Mouse (Mus musculus) megakaryocyte progenitor cell, adult 5-6 weeks (primary cell): ENCODE measurements around the gene Ccnd2. TPM values are rescaled to one million over a fixed set of nuclear protein-coding genes. Genes with fewer than 3 reads are reported as not detected.
A peak's percentile ranks its signal among the peaks of the same experiment; 100 is the strongest.

Experiments
- ATAC-seq: replicated peaks from 2 replicates; pipeline ENCODE4 v1.8.0; 2016; ENCODE audit warnings: mild to moderate bottlenecking, moderate TSS enrichment, inconsistent platforms; ENCODE audit not compliant: poor library complexity
- total RNA-seq, 2 experiments: library from RNA; stranded (forward) in 1 of 2; stranded (reverse) in 1 of 2; fragments of 157-497, 149-512 nt in 1 of 2; fragments of 200-1000 nt in 1 of 2; gene quantifications; 2 replicates each; pipeline versions ENCODE4 v1.2.3 to v1.2.4; 2015 to 2017

The Ccnd2 gene
- total RNA-seq, 2 experiments from 2014 or later, result 38.8 to 124 TPM

DNA sequence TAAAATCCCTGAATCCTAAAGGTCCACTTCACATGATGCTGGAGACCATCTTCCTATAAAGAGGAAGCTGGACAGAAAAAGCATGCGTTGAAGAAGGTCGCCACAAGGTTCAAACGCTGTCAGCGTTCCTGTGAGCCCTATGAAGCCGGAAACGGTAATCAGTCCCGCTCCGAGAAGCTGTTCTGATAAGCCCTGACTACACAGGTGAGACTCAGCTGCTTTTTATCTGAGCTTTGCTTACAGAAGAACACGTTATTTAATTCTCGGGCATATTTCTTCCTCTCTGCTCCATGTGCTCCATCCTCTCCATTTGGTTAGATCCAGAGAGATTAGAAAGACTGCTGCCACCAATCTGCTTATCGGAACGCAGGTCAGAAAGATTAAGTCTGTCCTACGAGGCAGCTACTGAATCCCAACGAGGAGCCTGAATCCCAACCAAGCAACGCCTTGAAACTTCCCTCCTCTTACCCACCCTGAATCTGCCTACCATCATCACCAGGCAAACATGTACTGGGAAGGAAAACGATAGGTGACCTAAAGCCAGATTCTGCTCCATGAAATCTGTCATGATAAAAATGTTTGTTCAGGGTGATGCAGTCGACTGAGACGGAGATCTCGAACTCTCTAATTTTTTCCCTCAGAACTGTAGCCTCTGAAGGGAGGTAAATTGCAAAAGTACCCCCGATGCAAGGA lies 43.5 kb downstream of the Ccnd2 start:
- no peak for ATAC-seq

DNA sequence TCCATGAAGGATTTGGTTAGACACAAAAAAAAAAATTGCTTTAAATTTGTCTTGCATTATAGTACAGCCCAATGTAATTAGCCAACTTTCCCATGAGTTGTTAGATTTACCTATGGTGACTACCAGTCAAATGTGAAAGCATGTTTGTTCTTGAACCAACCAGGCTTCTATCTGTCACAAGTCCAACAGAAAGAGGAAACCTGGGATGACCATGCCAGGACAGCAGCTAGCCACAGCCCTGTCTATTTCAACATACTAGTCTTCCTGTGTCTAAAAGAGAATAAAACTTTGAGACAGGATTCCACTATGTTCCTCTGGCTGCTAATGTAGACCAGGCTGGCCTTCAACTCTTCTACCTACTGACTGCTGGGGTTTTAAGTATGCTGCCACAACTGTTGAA lies 44.6 kb downstream of the Ccnd2 start:
- peak; percentile 32; the same call in 1 of the 2 replicates for ATAC-seq

DNA sequence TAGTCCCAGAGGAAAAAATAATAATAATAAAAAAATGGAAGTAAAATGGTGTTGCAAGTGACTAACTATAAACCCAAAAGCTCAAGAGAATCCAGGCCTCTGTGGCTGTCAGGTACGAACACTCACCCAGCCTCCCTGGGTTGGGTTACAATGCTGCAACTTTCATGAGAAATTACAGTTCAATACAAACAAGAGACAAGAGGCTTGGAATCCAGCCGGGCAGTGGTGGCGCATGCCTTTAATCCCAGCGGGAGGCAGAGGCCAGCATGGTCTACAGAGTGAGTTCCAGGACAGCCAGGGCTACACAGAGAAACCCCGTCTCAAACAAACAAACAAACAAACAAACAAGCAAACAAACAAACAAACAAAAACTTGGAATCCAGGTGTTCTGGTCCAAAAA lies 45.3 kb downstream of the Ccnd2 start:
- no peak for ATAC-seq

DNA sequence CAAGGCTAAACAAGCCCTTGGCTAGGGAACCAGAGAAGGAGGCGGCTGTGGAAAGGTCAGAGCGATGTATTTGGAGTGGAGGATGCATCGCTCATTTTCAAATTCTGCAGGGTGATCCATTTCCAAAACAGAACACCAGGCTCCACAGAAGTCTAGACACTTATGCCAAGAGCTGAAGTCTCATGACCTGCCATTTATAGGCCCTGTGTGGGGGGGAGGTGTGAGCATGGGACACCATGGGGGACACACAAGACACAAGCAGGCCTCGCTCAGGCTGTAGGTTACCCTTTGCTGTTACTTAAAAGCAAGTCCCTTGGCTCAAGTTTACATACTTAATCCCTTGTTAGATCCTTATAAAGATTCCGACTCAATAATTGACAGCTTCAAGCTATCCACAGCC lies 45.8 kb downstream of the Ccnd2 start:
- no peak for ATAC-seq

DNA sequence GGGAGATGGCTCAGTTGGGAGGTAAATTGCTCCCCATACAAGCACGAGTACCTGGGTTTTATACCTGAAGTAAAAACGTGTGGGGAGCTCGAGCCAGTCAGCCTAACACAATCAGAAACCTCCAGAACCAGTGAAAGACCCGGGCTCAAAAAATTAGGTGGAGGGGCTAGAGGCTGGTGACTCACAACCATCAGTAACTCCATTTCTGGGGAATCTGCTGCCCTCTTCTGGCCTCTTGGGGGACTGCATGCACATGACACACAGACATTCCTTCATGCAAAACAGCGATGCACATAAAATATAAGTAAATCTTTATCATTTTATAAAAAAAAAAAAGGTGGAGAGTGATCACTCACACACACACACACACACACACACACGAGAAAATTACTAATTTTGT lies 46.9 kb downstream of the Ccnd2 start:
- no peak for ATAC-seq

DNA sequence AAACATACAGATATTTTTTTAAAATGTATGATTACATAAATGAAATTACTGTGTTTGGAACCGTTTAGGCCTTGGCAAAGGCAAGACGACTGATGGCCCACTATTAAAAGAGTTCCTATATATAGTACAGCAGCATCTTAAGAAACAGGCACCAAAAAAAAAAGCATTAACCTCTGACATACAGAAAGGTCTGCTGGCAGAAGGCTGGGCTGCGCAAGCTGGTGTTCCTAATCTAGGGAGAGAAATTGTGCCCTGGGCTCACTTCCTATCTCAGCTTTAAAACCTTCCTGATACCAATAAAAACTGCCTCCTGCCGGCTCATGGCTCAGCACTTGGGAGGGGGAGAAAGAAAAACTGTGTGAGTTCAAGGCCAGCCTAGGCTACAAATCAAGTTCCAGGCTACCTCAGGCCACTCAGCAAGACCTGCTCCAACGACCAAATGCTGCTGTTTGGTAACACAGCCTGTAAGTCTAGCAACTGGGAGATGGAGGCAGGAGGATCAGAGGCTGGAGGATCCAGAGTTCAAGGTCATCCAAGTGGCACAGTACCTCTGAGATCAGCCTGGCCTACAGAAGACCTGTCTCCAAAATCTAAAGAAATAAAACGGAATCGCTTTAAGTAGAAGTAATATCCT lies 47.5 kb downstream of the Ccnd2 start:
- ATAC-seq, result no peak

DNA sequence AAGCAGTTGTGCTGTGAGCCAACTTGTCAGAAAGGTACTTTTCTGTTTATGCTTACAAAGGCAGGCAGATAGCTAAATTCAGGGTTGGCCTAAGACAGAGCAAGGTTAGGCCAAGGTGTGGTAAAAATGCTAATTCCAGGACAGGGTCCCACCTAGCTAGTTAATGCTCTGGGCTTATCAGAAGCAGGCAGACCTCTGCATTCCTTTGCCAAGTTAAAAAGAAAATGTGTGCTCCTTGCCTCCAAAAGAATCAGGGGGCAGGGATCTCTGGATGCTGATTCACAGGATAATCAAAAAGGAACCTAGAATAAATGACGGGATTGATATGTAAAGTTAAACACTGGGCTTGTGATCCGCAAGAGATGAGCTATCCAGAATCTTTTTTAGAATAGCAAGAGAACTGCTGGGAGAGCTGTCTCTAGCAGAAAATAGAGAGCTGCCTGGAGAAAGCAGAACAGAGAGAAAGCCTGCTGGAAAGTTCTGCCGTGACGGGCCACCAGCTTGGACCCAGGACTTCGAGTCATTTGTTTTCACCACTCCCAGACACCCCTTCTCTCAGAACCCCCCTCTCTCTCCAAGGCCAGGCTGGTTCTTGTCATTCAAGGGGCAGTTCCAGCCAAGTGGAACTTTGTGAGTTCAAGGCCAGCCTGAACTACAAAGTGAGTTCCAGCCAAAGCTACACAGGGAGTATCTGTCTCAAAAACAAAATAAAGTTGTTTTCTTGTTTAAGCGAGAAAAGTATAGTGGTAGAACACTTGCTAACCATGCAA lies 48.3 kb downstream of the Ccnd2 start:
- ATAC-seq, result no peak

DNA sequence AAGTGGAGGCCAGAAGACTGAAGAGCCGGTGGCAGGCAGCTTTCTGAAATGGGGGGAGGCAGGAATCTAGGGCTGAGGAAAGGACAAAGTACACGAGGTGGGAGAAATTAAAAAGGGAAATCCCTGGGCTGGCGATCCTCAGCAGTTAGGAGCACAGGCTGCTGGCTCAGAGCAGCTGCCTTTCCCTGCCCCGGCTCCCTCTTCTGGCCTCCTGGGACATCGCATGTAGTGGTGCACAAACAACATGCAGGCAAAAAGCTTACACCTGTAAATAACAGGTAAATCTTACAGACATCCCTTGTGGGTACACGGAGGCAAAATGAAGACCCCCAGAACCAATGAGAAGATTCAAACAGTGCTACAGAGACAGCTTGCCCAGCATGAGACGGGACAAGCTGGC lies 57.4 kb downstream of the Ccnd2 start:
- ATAC-seq, result peak; percentile 63; the same call in 1 of the 2 replicates

DNA sequence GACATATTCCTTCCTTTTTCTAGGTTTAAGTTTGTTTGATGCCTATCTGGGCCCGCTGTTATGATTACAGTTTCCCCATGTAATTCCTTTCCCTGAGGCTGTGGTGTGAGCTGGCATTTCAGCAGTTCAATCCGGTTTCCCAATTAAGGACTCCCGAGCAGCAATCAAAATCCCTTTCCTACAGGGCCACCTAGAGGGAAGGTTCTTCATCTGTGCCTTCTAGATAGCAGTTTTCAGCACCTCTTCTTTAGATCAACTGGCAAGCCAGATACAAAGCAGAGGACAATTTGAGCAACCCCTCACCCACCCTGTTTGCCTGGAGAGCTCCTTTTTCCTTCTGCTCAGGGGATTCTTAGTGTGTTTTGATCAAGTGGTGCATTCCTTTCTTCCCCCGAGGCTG lies 65.3 kb downstream of the Ccnd2 start:
- no peak for ATAC-seq

DNA sequence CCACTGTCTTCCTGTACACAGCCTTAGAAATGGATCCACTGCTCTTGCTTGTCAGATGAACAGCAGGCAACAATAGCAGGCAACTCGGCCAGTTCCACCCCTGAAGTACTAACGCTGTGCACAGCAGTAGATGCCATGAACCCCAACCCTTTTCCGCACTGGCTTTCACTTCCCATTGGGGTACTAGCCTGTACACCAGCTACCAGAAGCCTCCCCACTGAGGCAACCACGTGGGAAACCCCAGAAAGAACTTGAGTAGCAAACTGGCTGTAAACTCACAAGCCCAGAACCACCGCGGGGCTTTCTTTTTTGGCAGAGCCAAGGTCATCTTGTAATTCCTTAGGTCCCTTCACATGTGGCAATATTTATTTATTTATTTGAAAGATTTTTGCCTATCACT lies 70.2 kb downstream of the Ccnd2 start:
- peak; percentile 51 for ATAC-seq

DNA sequence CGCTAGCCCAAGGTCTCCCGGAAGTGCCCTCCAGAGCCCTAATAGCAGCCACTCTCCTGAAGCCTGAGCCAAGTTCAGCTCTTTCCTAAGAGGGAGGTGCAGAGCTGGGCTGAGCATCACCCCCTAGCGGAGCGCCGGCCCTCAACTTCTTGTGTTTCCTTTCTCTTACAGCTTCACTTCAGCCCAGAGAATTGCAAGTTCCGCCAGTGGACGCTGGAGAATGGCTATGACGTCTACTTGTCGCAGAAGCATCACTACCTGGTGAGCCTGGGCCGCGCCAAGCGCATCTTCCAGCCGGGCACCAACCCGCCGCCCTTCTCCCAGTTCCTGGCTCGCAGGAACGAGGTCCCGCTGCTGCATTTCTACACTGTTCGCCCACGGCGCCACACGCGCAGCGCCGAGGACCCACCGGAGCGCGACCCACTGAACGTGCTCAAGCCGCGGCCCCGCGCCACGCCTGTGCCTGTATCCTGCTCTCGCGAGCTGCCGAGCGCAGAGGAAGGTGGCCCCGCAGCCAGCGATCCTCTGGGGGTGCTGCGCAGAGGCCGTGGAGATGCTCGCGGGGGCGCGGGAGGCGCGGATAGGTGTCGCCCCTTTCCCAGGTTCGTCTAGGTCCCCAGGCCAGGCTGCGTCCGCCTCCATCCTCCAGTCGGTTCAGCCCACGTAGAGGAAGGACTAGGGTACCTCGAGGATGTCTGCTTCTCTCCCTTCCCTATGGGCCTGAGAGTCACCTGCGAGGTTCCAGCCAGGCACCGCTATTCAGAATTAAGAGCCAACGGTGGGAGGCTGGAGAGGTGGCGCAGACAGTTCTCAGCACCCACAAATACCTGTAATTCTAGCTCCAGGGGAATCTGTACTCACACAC lies 71.9 kb downstream of the Ccnd2 start:
- peak; percentile 88 for ATAC-seq

Other genes with a start within 250 kb of the Ccnd2 start
- 0.17 TPM in 1 of 2 replicates, not detected in the other for gene Dyrk4, start 230.4 kb downstream of the Ccnd2 start, total RNA-seq (2015)
- 0.88 TPM in 1 of 2 replicates, not detected in the other for gene Dyrk4, start 230.4 kb downstream of the Ccnd2 start, total RNA-seq (2017)
- gene Rad51ap1, start 212.6 kb downstream of the Ccnd2 start, total RNA-seq (2015), result 37.9 and 44.3 TPM in 2 replicates
- 137 and 188 TPM in 2 replicates for gene Rad51ap1, start 212.6 kb downstream of the Ccnd2 start, total RNA-seq (2017)
- gene D6Wsu163e, start 212.2 kb downstream of the Ccnd2 start, total RNA-seq (2015), result 33.7 and 52.4 TPM in 2 replicates
- 39.0 and 56.7 TPM in 2 replicates for gene D6Wsu163e, start 212.2 kb downstream of the Ccnd2 start, total RNA-seq (2017)
- not detected in 2 replicates for gene Fgf6, start 136.6 kb downstream of the Ccnd2 start, total RNA-seq (2015)
- not detected in 2 replicates for gene Fgf6, start 136.6 kb downstream of the Ccnd2 start, total RNA-seq (2017)
- gene Fgf23, start 79.3 kb downstream of the Ccnd2 start, total RNA-seq (2015), result not detected in 2 replicates
- gene Fgf23, start 79.3 kb downstream of the Ccnd2 start, total RNA-seq (2017), result not detected in 2 replicates
- 8.4 and 9.8 TPM in 2 replicates for gene Tigar, start 42.6 kb downstream of the Ccnd2 start, total RNA-seq (2015)
- 8.0 and 13.7 TPM in 2 replicates for gene Tigar, start 42.6 kb downstream of the Ccnd2 start, total RNA-seq (2017)